Mouse (Mus musculus) embryonic facial prominence, embryonic 10.5 days (tissue): ENCODE results near the gene Fras1. TPM values are rescaled to one million over a fixed set of nuclear protein-coding genes. Genes with fewer than 3 reads are reported as not detected.

Experiments used
- DNase-seq: peaks from one replicate; pipeline ENCODE4 v3.0.0-alpha.2; 2017; ENCODE audit warnings: low spot score
- H3K27ac ChIP-seq: fragments of 300-500 bp; sonication (generic); replicated peaks from 2 replicates; pipeline ENCODE4 v1.5.1; 2016; ENCODE audit warnings: mild to moderate bottlenecking
- H3K27me3 ChIP-seq: fragments of 300-500 bp; sonication (generic); replicated peaks from 2 replicates; pipeline ENCODE4 v1.6.1; 2016; ENCODE audit warnings: low read depth, mild to moderate bottlenecking; ENCODE audit not compliant: poor library complexity, severe bottlenecking
- H3K36me3 ChIP-seq: fragments of 300-500 bp; sonication (generic); replicated peaks from 2 replicates; pipeline ENCODE4 v1.6.1; 2016; ENCODE audit warnings: mild to moderate bottlenecking, moderate library complexity
- H3K4me1 ChIP-seq: fragments of 300-500 bp; sonication (generic); 2 replicates; pipeline ENCODE4 v1.6.1; 2016
- H3K4me3 ChIP-seq: fragments of 300-500 bp; sonication (generic); 2 replicates; pipeline ENCODE4 v1.5.1; 2016; ENCODE audit warnings: mild to moderate bottlenecking, moderate library complexity
- H3K9me3 ChIP-seq: fragments of 300-500 bp; sonication (generic); 2 replicates; pipeline ENCODE4 v1.6.1; 2016; ENCODE audit warnings: mild to moderate bottlenecking
- WGBS: fragments of 180-500 bp; shearing (Covaris S2); methylation state at CpG from one replicate; pipeline ENCODE4 v1.1.7; 2016; 5-methylcytosine and 5-hydroxymethylcytosine counted together
- polyA plus RNA-seq: library from polyadenylated mRNA; unstranded; fragments of >200 nt; fragmentation: Nextera tagmentation; extraction: Ambion mirVana; gene quantifications from 2 replicates; pipeline ENCODE4 v1.2.1, GENCODE M21; 2016

Fras1 gene
- polyA plus RNA-seq, 1 experiment from 2014 or later, result 12.8 TPM

GRCm38 (mm10) chr5:96681085-96681484 is 307.3 kb downstream of the Fras1 start:
- Histone ChIP-seq H3K4me1 (peaks cover 9% of the 10 kb centered on the region), H3K36me3 (peaks cover 5% of the 10 kb centered on the region; the same call in 1 of the 2 replicates), H3K27ac (no peak overlapping the region), H3K27me3 (no peaks in the 10 kb centered on the region), H3K9me3 (no peaks in the 10 kb centered on the region), H3K4me3 (no peak overlapping the region)
- DNase-seq, result no peak
- WGBS, result 54% methylated on average over 3 of the region's 3 CpGs

GRCm38 (mm10) chr5:96682777-96683176 is 309.0 kb downstream of the Fras1 start:
- H3K27ac ChIP-seq, result no peak overlapping the region
- DNase-seq, result no peak
- H3K9me3 ChIP-seq, result no peaks in the 10 kb centered on the region
- peaks cover 9% of the 10 kb centered on the region for H3K4me1 ChIP-seq
- no peaks in the 10 kb centered on the region for H3K27me3 ChIP-seq
- peaks cover 9% of the 10 kb centered on the region; the same call in 1 of the 2 replicates for H3K36me3 ChIP-seq
- H3K4me3 ChIP-seq, result no peak overlapping the region
- 84% methylated on average over 2 of the region's 2 CpGs for WGBS

GRCm38 (mm10) chr5:96688885-96689284 is 315.1 kb downstream of the Fras1 start:
- WGBS, result 89% methylated on average over 2 of the region's 2 CpGs

GRCm38 (mm10) chr5:96698972-96699371 is 325.2 kb downstream of the Fras1 start:
- no peak overlapping the region for H3K27ac ChIP-seq
- peaks cover 5% of the 10 kb centered on the region; the same call in 1 of the 2 replicates for H3K36me3 ChIP-seq
- no peaks in the 10 kb centered on the region for H3K9me3 ChIP-seq
- WGBS, result 70% methylated on average over 8 of the region's 8 CpGs
- no peak overlapping the region for H3K4me3 ChIP-seq
- no peaks in the 10 kb centered on the region for H3K27me3 ChIP-seq
- peaks cover 10% of the 10 kb centered on the region for H3K4me1 ChIP-seq
- no peak for DNase-seq

More at GRCm38 (mm10) chr5:96688885-96689284, 315.1 kb downstream of the Fras1 start:
- no peaks in the 10 kb centered on the region for H3K27me3 ChIP-seq
- H3K4me3 ChIP-seq, result no peak overlapping the region
- no peaks in the 10 kb centered on the region for H3K4me1 ChIP-seq
- no peaks in the 10 kb centered on the region for H3K9me3 ChIP-seq
- DNase-seq, result no peak
- peaks cover 12% of the 10 kb centered on the region; the same call in 1 of the 2 replicates for H3K36me3 ChIP-seq
- H3K27ac ChIP-seq, result no peak overlapping the region

GRCm38 (mm10) chr5:96702706-96703625 is 329.2 kb downstream of the Fras1 start:
- peaks cover 10% of the 10 kb centered on the region for H3K4me1 ChIP-seq
- WGBS, result 56% methylated on average over 22 of the region's 22 CpGs
- H3K27me3 ChIP-seq, result no peaks in the 10 kb centered on the region
- peak; percentile 29 for DNase-seq
- H3K4me3 ChIP-seq, result no peak overlapping the region
- 0 out of 2 replicates have a peak overlapping the region, but pooled peaks have one; percentile 21 for H3K27ac ChIP-seq
- no peaks in the 10 kb centered on the region; the same call in 1 of the 2 replicates for H3K36me3 ChIP-seq
- no peaks in the 10 kb centered on the region for H3K9me3 ChIP-seq

- Histone ChIP-seq H3K4me3 (no peak overlapping the region), H3K27me3 (no peaks in the 10 kb centered on the region), H3K4me1 (peaks cover 26% of the 10 kb centered on the region), H3K9me3 (no peaks in the 10 kb centered on the region), H3K36me3 (no peaks in the 10 kb centered on the region; the same call in 1 of the 2 replicates), H3K27ac (no peak overlapping the region)
- WGBS, result 71% methylated on average over 10 of the region's 10 CpGs
- no peak for DNase-seq
These were observed 334.8 kb downstream of the Fras1 start for GRCm38 (mm10) chr5:96708515-96708914.

GRCm38 (mm10) chr5:96712089-96712684 is 338.4 kb downstream of the Fras1 start:
- Histone ChIP-seq H3K4me3 (no peak overlapping the region), H3K27ac (peak overlapping the region; percentile 19; the same call in 1 of the 2 replicates), H3K4me1 (peaks cover 32% of the 10 kb centered on the region), H3K36me3 (no peaks in the 10 kb centered on the region), H3K9me3 (no peaks in the 10 kb centered on the region), H3K27me3 (no peaks in the 10 kb centered on the region)
- 45% methylated on average over 12 of the region's 12 CpGs for WGBS
- DNase-seq, result peak; percentile 28

GRCm38 (mm10) chr5:96712799-96713198 is 339.0 kb downstream of the Fras1 start:
- Histone ChIP-seq H3K4me3 (no peak overlapping the region), H3K36me3 (no peaks in the 10 kb centered on the region; the same call in 1 of the 2 replicates), H3K27me3 (no peaks in the 10 kb centered on the region), H3K4me1 (peaks cover 32% of the 10 kb centered on the region), H3K9me3 (no peaks in the 10 kb centered on the region), H3K27ac (no peak overlapping the region)
- no peak for DNase-seq
- WGBS, result 87% methylated on average over 4 of the region's 4 CpGs

GRCm38 (mm10) chr5:96716273-96717034 is 342.7 kb downstream of the Fras1 start:
- no peak overlapping the region for H3K27ac ChIP-seq
- H3K36me3 ChIP-seq, result no peaks in the 10 kb centered on the region; the same call in 1 of the 2 replicates
- 54% methylated on average over 8 of the region's 8 CpGs for WGBS
- no peak for DNase-seq
- no peaks in the 10 kb centered on the region for H3K9me3 ChIP-seq
- no peak overlapping the region for H3K4me3 ChIP-seq
- no peaks in the 10 kb centered on the region for H3K27me3 ChIP-seq
- H3K4me1 ChIP-seq, result peaks cover 18% of the 10 kb centered on the region

GRCm38 (mm10) chr5:96717690-96718089 is 343.9 kb downstream of the Fras1 start:
- Histone ChIP-seq H3K4me3 (no peak overlapping the region), H3K9me3 (no peaks in the 10 kb centered on the region), H3K27ac (no peak overlapping the region), H3K36me3 (no peaks in the 10 kb centered on the region; the same call in 1 of the 2 replicates), H3K4me1 (peaks cover 6% of the 10 kb centered on the region; the same call in 1 of the 2 replicates), H3K27me3 (no peaks in the 10 kb centered on the region)
- no peak for DNase-seq
- 93% methylated on average over 4 of the region's 4 CpGs for WGBS

- Histone ChIP-seq H3K4me1 (peaks cover 6% of the 10 kb centered on the region; the same call in 1 of the 2 replicates), H3K4me3 (no peak overlapping the region), H3K27me3 (no peaks in the 10 kb centered on the region), H3K9me3 (no peaks in the 10 kb centered on the region), H3K27ac (no peak overlapping the region), H3K36me3 (no peaks in the 10 kb centered on the region; the same call in 1 of the 2 replicates)
- DNase-seq, result no peak
- 88% methylated on average over 5 of the region's 5 CpGs for WGBS
These were observed 344.8 kb downstream of the Fras1 start for GRCm38 (mm10) chr5:96718601-96719000.

GRCm38 (mm10) chr5:96719221-96719620 is 345.5 kb downstream of the Fras1 start:
- DNase-seq, result no peak
- H3K4me1 ChIP-seq, result peaks cover 6% of the 10 kb centered on the region; the same call in 1 of the 2 replicates
- no peaks in the 10 kb centered on the region; the same call in 1 of the 2 replicates for H3K36me3 ChIP-seq
- H3K4me3 ChIP-seq, result no peak overlapping the region
- WGBS, result 92% methylated on average over 5 of the region's 5 CpGs
- no peaks in the 10 kb centered on the region for H3K27me3 ChIP-seq
- no peaks in the 10 kb centered on the region for H3K9me3 ChIP-seq
- H3K27ac ChIP-seq, result no peak overlapping the region
